Mouse (Mus musculus): ENCODE results near the gene Ceacam9. TPM values are rescaled to one million over a fixed set of nuclear protein-coding genes. Genes with fewer than 3 reads are reported as not detected.
"Not testable (repeated sequence)": the region's sequence is repeated elsewhere in the genome, so short reads cannot be mapped to it uniquely, and the experiment has no call there.

Gene Ceacam9
- polyA plus RNA-seq (2015; fragmentation: Nextera tagmentation; extraction: Ambion mirVana) = not detected in 2 replicates

DNA sequence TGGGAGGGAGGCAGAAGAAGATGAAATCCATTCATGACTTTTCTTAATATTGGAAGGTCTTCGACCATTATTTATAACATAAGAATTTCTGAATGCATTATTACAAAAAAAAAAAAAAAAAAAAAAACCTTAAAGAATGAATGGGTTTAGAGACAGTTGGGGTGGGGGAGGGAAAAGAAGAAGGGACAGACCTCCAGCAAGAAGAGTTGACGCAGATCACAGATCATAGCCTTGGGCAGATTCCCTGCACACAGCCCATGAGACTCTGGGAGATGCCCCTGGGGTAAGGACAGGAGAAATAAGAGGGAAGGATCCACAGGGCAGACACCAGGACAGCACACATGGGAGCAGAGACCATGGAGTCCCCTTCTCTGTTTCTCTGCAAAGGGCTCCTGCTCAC is at the start of gene Ceacam9:
Gene Ceacam9, plus strand, starts transcription at position 301 of the 400 bp plus-strand sequence.
- Histone ChIP-seq H3K4me3 (replicated peaks; ENCODE audit: low read length) (no peak within 1 kb of the TSS), H3K4me1 (ENCODE audit: control insufficient read depth, insufficient read depth, low read length) (no peaks in the 10 kb centered on the region; the same call in 1 of the 2 replicates), H3K36me3 (ENCODE audit: control insufficient read depth, insufficient read depth, low read length) (no peaks in the 10 kb centered on the region), H3K27ac (ENCODE audit: low read length) (no peak within 1 kb of the TSS), H3K9me3 (replicated peaks; ENCODE audit: control insufficient read depth, low read length) (no peaks in the 10 kb centered on the region), H3K27me3 (ENCODE audit: control insufficient read depth, insufficient read depth, low read length) (no peaks in the 10 kb centered on the region), H3K4me2 (ENCODE audit: low read depth, low read length) (no peak within 1 kb of the TSS), H3K9ac (ENCODE audit: low read length) (no peak within 1 kb of the TSS)
- 87% methylated on average over 2 of the region's 2 CpGs for WGBS
- no peak for ATAC-seq (ENCODE audit: insufficient read depth, low FRiP score)

- no peak for ATAC-seq (ENCODE audit: insufficient read depth, low FRiP score)
- Histone ChIP-seq H3K27ac (ENCODE audit: low read length) (no peak overlapping the region), H3K9ac (ENCODE audit: low read length) (no peak overlapping the region), H3K27me3 (ENCODE audit: control insufficient read depth, insufficient read depth, low read length) (no peaks in the 10 kb centered on the region), H3K4me1 (ENCODE audit: control insufficient read depth, insufficient read depth, low read length) (no peaks in the 10 kb centered on the region), H3K36me3 (ENCODE audit: control insufficient read depth, insufficient read depth, low read length) (no peaks in the 10 kb centered on the region), H3K4me2 (ENCODE audit: low read depth, low read length) (no peak overlapping the region), H3K9me3 (replicated peaks; ENCODE audit: control insufficient read depth, low read length) (no peaks in the 10 kb centered on the region), H3K4me3 (replicated peaks; ENCODE audit: low read length) (no peak overlapping the region)
- 45% methylated on average over 1 of the region's 1 CpGs for WGBS
Measured at GRCm38 (mm10) chr7:16673823-16674222, 47.9 kb upstream of the Ceacam9 start.

DNA sequence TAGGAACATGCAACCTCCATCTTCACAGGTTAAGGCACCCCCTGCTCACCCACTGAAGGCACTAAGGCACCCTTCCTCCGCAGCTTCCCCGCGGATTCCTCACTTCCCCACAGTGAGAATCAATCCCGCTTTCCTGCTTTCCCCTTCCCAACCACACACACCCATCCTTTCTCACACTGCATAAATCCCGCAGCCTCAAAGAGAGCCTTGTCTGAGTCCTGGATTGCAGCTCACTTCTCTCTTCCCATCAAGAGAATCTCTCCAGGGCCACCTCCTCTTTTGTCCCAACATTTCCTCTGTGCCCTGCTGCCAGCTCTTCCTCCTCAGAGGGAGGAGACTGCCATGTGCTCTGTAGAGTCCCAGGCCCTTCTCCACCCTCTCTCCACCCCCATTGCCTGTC is 47.0 kb upstream of the Ceacam9 start:
- WGBS = 41% methylated on average over 5 of the region's 5 CpGs
- not testable (repeated sequence) for H3K9ac ChIP-seq (ENCODE audit: low read length); H3K9me3 ChIP-seq (replicated peaks; ENCODE audit: control insufficient read depth, low read length); H3K4me3 ChIP-seq (replicated peaks; ENCODE audit: low read length); H3K4me1 ChIP-seq (ENCODE audit: control insufficient read depth, insufficient read depth, low read length); ATAC-seq (ENCODE audit: insufficient read depth, low FRiP score); H3K4me2 ChIP-seq (ENCODE audit: low read depth, low read length); H3K27ac ChIP-seq (ENCODE audit: low read length); H3K36me3 ChIP-seq (ENCODE audit: control insufficient read depth, insufficient read depth, low read length); H3K27me3 ChIP-seq (ENCODE audit: control insufficient read depth, insufficient read depth, low read length)

GRCm38 (mm10) chr7:16675605-16676004 is 46.1 kb upstream of the Ceacam9 start, which contains the start of gene Ceacam15:
Ceacam15 (minus strand) TSS chr7:16675705.
- no peak within 1 kb of the TSS for H3K27ac ChIP-seq (ENCODE audit: low read length)
- no peaks in the 10 kb centered on the region for H3K36me3 ChIP-seq (ENCODE audit: control insufficient read depth, insufficient read depth, low read length)
- 33% methylated on average over 1 of the region's 1 CpGs for WGBS
- ATAC-seq (ENCODE audit: insufficient read depth, low FRiP score) = no peak
- H3K9ac ChIP-seq (ENCODE audit: low read length) = no peak within 1 kb of the TSS
- no peaks in the 10 kb centered on the region for H3K27me3 ChIP-seq (ENCODE audit: control insufficient read depth, insufficient read depth, low read length)
- H3K9me3 ChIP-seq (replicated peaks; ENCODE audit: control insufficient read depth, low read length) = no peaks in the 10 kb centered on the region
- H3K4me1 ChIP-seq (ENCODE audit: control insufficient read depth, insufficient read depth, low read length) = no peaks in the 10 kb centered on the region
- H3K4me3 ChIP-seq (replicated peaks; ENCODE audit: low read length) = no peak within 1 kb of the TSS
- no peak within 1 kb of the TSS for H3K4me2 ChIP-seq (ENCODE audit: low read depth, low read length)

- H3K27me3 ChIP-seq (ENCODE audit: control insufficient read depth, insufficient read depth, low read length); H3K9me3 ChIP-seq (replicated peaks; ENCODE audit: control insufficient read depth, low read length); H3K27ac ChIP-seq (ENCODE audit: low read length); H3K9ac ChIP-seq (ENCODE audit: low read length); H3K4me3 ChIP-seq (replicated peaks; ENCODE audit: low read length); H3K36me3 ChIP-seq (ENCODE audit: control insufficient read depth, insufficient read depth, low read length); ATAC-seq (ENCODE audit: insufficient read depth, low FRiP score); H3K4me1 ChIP-seq (ENCODE audit: control insufficient read depth, insufficient read depth, low read length); H3K4me2 ChIP-seq (ENCODE audit: low read depth, low read length): not testable (repeated sequence)
- 45% methylated on average over 3 of the region's 3 CpGs for WGBS
Measured at GRCm38 (mm10) chr7:16680194-16680593, 41.5 kb upstream of the Ceacam9 start.

DNA sequence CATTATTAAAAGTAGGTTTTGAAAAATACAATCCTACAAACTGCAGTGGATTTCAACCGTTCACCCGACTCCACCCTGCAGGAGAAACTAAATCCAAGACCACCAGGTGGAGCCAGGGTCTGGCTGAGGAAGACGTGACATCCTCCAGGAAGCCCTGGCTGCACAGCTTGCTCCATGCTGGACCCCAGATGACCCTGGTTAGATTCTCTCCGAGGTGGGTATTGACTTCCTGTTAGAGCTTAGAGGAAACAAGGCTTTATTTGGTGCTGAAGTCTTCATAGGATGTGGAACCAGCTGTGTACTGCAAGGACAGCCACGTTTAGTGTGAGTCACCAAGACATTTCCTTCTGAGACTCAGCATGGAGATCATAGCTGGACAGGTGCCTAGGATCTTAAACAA is 32.5 kb upstream of the Ceacam9 start:
- Histone ChIP-seq H3K27ac (ENCODE audit: low read length) (no peak overlapping the region), H3K4me2 (ENCODE audit: low read depth, low read length) (no peak overlapping the region), H3K4me1 (ENCODE audit: control insufficient read depth, insufficient read depth, low read length) (no peaks in the 10 kb centered on the region), H3K9ac (ENCODE audit: low read length) (no peak overlapping the region), H3K4me3 (replicated peaks; ENCODE audit: low read length) (no peak overlapping the region), H3K36me3 (ENCODE audit: control insufficient read depth, insufficient read depth, low read length) (no peaks in the 10 kb centered on the region), H3K27me3 (ENCODE audit: control insufficient read depth, insufficient read depth, low read length) (no peaks in the 10 kb centered on the region), H3K9me3 (replicated peaks; ENCODE audit: control insufficient read depth, low read length) (peaks cover 4% of the 10 kb centered on the region; the same call in 1 of the 2 replicates)
- 65% methylated on average over 5 of the region's 5 CpGs for WGBS
- no peak for ATAC-seq (ENCODE audit: insufficient read depth, low FRiP score)

DNA sequence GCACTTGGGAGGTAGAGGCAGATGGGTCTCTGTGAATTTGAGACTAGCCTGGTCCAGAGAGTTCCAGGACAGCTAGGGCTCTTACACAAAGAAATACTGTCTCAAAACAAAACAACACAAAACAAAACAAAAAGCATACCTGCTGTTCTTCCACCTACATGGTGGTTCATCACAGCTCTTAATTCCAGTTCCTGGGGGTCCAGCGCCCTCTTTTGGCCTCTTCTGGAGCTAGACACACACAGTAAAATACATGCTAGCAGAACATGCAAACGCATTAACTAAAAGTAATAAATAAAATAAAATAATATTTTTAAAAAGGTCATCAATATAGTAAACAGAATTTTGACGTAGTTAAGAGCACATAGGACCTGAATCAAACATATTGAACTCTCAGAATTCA is 26.7 kb upstream of the Ceacam9 start:
- WGBS = 31% methylated on average over 3 of the region's 3 CpGs
- no peaks in the 10 kb centered on the region for H3K4me1 ChIP-seq (ENCODE audit: control insufficient read depth, insufficient read depth, low read length)
- H3K27me3 ChIP-seq (ENCODE audit: control insufficient read depth, insufficient read depth, low read length) = no peaks in the 10 kb centered on the region
- H3K4me3 ChIP-seq (replicated peaks; ENCODE audit: low read length) = no peak overlapping the region
- no peak for ATAC-seq (ENCODE audit: insufficient read depth, low FRiP score)
- no peaks in the 10 kb centered on the region for H3K36me3 ChIP-seq (ENCODE audit: control insufficient read depth, insufficient read depth, low read length)
- no peak overlapping the region for H3K9ac ChIP-seq (ENCODE audit: low read length)
- H3K9me3 ChIP-seq (replicated peaks; ENCODE audit: control insufficient read depth, low read length) = no peaks in the 10 kb centered on the region
- no peak overlapping the region for H3K4me2 ChIP-seq (ENCODE audit: low read depth, low read length)
- H3K27ac ChIP-seq (ENCODE audit: low read length) = no peak overlapping the region

- ATAC-seq (ENCODE audit: insufficient read depth, low FRiP score) = no peak
- H3K4me1 ChIP-seq (ENCODE audit: control insufficient read depth, insufficient read depth, low read length) = no peaks in the 10 kb centered on the region
- no peak overlapping the region for H3K4me3 ChIP-seq (replicated peaks; ENCODE audit: low read length)
- H3K27ac ChIP-seq (ENCODE audit: low read length) = no peak overlapping the region
- WGBS = 43% methylated on average over 2 of the region's 2 CpGs
- H3K9ac ChIP-seq (ENCODE audit: low read length) = no peak overlapping the region
- no peak overlapping the region for H3K4me2 ChIP-seq (ENCODE audit: low read depth, low read length)
- H3K9me3 ChIP-seq (replicated peaks; ENCODE audit: control insufficient read depth, low read length) = no peaks in the 10 kb centered on the region
- H3K27me3 ChIP-seq (ENCODE audit: control insufficient read depth, insufficient read depth, low read length) = no peaks in the 10 kb centered on the region
- no peaks in the 10 kb centered on the region for H3K36me3 ChIP-seq (ENCODE audit: control insufficient read depth, insufficient read depth, low read length)
Measured at GRCm38 (mm10) chr7:16699042-16699441, 22.7 kb upstream of the Ceacam9 start.

- no peaks in the 10 kb centered on the region for H3K9me3 ChIP-seq (replicated peaks; ENCODE audit: control insufficient read depth, low read length)
- ATAC-seq (ENCODE audit: insufficient read depth, low FRiP score) = no peak
- no peaks in the 10 kb centered on the region for H3K36me3 ChIP-seq (ENCODE audit: control insufficient read depth, insufficient read depth, low read length)
- no peaks in the 10 kb centered on the region for H3K27me3 ChIP-seq (ENCODE audit: control insufficient read depth, insufficient read depth, low read length)
- H3K4me2 ChIP-seq (ENCODE audit: low read depth, low read length) = no peak overlapping the region
- WGBS = 62% methylated on average over 5 of the region's 5 CpGs
- H3K4me1 ChIP-seq (ENCODE audit: control insufficient read depth, insufficient read depth, low read length) = no peaks in the 10 kb centered on the region
- no peak overlapping the region for H3K4me3 ChIP-seq (replicated peaks; ENCODE audit: low read length)
- H3K9ac ChIP-seq (ENCODE audit: low read length) = no peak overlapping the region
- H3K27ac ChIP-seq (ENCODE audit: low read length) = no peak overlapping the region
Measured at GRCm38 (mm10) chr7:16700583-16700982, 21.1 kb upstream of the Ceacam9 start.

GRCm38 (mm10) chr7:16706385-16706784 is 15.3 kb upstream of the Ceacam9 start:
- Histone ChIP-seq H3K4me3 (replicated peaks; ENCODE audit: low read length) (no peak overlapping the region), H3K9ac (ENCODE audit: low read length) (no peak overlapping the region), H3K9me3 (replicated peaks; ENCODE audit: control insufficient read depth, low read length) (no peaks in the 10 kb centered on the region), H3K4me1 (ENCODE audit: control insufficient read depth, insufficient read depth, low read length) (no peaks in the 10 kb centered on the region), H3K4me2 (ENCODE audit: low read depth, low read length) (no peak overlapping the region), H3K36me3 (ENCODE audit: control insufficient read depth, insufficient read depth, low read length) (no peaks in the 10 kb centered on the region), H3K27ac (ENCODE audit: low read length) (no peak overlapping the region), H3K27me3 (ENCODE audit: control insufficient read depth, insufficient read depth, low read length) (no peaks in the 10 kb centered on the region)
- ATAC-seq (ENCODE audit: insufficient read depth, low FRiP score) = no peak
- 32% methylated on average over 9 of the region's 9 CpGs for WGBS

All from stomach, embryonic 16.5 days (tissue).